Mouse (Mus musculus): ENCODE measurements around the gene Ibtk. TPM values are rescaled to one million over a fixed set of nuclear protein-coding genes. Genes with fewer than 3 reads are reported as not detected.

Gene Ibtk
- 10 to 100 TPM; 29.9 to 31.0 TPM for total RNA-seq (2021)
- long read RNA-seq, experiment 1, full-length matches to known transcripts = 12 of 26 reads
- long read RNA-seq, experiment 1, partial matches to known transcripts = 1 of 26 reads
- long read RNA-seq, experiment 1, other reads (novel, unspliced or antisense) = 13 of 26 reads
- long read RNA-seq, experiment 2, full-length matches to known transcripts = 7 of 13 reads
- long read RNA-seq, experiment 2, partial matches to known transcripts = 0 of 13 reads
- long read RNA-seq, experiment 2, other reads (novel, unspliced or antisense) = 6 of 13 reads

DNA sequence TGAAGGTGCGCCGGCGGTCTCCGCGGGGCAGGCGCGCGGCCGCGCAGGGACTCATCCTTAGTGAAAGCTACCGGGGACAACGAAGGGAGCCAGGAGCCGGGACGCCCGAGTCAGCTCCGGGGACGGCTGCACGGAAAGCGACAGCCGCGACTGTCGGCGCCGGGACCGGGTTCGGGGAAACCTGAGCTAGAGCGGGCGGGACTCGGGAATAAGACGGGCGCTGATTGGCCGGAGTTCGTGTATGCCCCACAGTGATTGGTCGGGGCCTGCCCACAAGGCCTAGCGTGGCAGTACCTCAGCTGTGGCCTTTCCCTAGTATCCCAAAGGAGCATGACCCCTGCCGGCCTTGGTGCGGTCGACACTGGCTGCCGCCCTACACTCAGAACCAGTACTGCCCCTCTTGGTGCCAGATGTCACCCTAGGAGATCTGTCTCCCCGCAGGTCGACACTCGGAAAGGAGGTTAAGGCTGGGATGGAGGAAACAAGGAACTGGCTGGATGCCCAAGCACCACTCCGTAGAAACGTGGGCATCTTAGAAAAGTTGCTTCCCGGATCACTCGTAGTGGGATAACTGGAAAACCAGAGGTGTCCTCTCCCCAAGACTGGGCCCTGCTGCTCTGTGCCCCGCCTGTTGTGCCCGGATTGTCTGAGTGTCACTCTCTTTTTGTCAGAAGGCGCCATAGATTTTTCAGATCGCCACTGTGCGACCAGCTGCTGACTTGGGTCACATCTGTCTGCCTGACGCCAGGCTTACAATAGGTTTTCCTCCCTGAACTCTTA is at the start of gene Ibtk:
Gene Ibtk, minus strand, starts transcription at position 193 of the 780 bp plus-strand sequence.
- peak; percentile 99 for DNase-seq

DNA sequence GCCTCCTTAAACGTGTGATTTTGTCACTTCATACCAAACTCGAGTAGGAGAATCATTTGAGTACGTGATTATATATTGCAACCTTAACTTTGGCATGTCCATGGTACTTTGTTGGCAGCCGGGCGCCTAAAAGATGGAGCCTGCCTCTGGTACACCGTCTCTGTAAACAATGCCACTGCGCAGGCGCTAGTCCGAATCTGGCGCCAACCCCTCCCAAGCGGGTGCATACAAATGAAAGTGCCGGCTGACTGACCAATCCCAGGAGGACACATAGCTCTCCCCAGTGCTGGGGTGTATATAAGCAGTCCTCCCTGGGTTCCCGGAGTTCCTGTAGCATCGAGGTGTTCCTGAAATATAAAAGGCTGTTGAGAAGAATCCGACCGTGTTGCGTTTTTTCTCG is 42.4 kb upstream of the Ibtk start:
- DNase-seq = peak in 1 of 2 experiments; percentile 9

DNA sequence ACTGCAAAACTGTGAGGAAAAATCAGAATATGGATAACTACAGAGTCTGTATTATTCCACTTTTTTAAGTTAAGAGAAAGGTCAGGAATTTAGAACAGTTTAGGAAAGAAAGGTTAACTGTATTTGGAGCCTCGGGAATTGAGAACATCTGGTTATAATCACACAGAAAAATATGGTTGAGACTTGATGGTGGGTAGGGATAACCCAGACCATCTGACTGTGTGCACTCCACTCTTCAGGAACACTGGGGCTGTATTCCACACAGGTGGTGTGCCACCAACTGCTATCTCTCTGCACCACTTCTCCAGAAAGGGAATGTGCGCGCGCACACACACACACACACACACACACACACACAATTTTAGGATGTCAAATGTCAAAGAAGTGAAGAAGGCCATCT is 31.1 kb upstream of the Ibtk start:
- no peak for DNase-seq

DNA sequence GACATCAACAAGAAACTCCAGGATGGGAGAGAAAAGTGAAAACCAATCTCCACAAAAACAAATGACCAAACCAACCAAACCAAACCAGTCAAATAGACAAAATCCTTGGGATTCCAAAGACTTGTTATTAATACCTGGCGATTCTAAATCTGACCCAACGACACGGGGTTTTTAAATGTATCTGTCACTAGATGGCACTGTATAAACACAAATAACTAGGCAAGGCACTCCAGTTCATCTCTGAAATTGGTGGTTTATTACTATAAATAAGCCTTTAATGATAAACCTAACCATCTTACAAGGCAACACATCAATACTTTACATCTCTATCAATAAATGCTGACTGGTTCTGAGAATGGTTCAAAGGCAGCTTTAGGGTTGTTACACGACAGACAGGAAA is 30.3 kb upstream of the Ibtk start:
- peak in 1 of 2 experiments; percentile 38 for DNase-seq

DNA sequence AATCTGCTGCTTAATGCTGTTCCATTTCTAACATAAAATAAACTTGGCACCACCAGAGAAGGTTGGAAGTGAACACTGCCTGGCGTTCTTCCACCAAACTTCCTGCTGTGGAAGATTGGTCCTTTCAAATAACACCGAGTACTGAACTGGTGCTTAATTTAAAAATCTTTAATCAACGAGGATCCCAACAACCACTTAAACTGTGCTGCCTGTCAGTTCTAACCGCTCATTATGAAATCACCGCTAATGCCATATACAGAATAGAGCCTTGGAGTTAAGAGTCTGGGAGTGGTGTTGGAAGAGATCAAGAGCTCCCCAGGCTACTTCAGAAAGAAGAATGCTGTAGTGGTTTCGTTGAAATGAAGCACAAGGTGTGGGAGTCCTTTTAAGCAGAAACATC is 28.4 kb upstream of the Ibtk start:
- peak; percentile 3 to 15 for DNase-seq

DNA sequence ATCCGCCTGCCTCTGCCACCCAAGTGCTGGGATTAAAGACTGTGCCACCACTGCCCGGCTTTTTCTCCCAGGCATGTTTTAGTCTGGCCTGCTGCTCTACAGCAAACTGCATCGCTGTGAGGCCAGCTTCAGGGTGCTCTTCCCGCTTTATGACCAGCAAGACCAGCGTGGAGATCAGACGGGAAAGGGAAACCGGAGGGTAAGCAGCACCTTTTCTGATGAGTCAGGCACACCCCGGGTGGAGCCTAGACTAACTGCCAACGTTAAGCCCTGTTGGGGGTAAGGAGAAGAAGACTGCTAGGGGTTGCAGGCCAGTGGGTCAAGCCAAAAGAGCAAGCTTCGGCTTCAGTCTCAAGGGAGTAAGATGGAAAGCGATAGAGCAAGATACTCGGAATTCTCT is 23.1 kb upstream of the Ibtk start:
- no peak for DNase-seq

DNA sequence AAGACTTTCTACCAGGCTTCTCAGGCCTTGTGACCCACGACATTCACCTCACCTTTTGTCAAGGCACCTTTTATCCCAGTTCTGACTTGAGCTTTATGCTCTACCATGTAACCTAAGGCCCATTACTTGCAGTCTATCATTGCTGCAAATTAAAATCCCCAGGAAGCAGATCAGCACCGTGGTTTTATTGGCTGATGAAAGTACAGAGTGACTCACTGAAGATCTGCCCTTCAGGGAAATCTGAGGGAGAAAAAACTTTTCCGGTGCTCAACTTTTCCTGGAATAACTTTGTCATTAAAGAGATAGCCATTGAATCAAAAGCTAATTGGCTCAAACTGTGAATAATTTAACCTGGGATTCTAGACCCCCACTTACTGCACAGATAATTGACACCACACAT is 22.3 kb upstream of the Ibtk start:
- DNase-seq = no peak

DNA sequence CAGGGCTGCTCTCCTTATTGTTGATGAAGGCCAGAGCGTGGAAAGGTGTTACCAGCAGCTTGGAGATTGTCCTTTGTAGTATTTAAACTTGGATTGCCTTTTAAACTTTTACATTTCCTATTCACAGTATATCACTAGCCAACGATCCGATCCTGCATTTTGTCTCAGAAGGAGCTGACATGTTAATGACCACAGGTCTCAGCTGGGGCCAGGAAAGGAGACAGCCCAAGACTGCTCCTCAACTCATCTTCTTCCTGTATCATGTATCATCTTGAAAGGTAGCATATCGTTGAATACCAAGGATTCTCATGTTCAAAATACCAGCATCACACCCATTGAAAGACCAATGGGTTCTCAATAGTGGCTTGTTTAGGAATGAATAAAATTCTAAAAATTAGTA is 21.2 kb upstream of the Ibtk start:
- no peak for DNase-seq

DNA sequence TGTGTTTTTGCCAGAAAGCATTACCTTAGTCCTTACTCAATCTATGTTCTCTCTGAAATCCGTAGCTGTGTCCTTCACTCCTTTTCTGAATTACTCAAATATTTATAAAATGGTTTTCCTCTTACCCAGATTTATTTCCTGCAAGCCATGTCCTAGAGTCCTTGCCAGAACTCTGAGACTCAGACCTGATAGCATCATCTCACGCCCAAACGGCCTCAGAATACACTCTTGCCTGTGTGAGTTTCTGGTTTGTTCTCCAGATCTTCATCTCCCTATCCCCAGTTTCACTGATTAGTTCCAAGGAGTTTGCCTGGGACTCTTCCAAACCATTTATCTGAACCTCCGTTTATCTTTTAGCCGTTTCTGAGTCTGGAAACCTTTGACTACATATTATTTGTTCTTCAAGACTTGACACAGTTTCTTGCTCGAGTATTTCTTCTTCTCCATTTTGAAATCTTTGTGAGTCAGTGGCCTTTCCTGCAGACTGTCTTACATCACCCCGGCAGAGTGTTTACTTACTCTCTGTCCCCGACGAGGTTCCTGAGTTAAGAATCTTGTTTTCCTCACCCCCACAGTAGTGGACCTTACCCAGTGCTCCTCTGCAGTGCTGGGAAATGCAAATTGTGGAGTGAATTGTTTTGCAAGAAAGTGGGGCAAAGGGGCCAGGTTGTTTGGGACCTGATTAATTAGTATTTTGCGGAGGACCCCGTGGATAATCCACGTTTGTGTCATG is 20.1 kb upstream of the Ibtk start:
- no peak for DNase-seq

DNA sequence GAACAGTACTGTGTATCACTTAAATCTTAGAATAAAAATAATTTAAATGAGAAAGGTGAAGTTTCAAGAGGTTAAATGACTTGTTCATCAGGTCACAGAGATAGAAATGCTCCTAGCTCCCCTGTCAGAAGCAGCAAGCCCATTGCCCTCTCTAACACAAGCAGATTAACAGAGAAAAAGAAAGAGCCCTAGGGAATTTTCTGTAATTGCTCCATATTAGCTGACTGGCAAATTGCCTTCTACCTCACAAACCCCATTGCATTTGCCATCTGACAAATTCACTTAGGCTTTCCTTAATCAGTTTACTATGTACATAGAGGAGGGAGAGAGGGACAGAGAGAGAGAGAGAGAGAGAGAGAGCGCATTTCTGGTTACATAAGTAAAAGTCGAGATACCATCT is 18.1 kb upstream of the Ibtk start:
- no peak for DNase-seq

DNA sequence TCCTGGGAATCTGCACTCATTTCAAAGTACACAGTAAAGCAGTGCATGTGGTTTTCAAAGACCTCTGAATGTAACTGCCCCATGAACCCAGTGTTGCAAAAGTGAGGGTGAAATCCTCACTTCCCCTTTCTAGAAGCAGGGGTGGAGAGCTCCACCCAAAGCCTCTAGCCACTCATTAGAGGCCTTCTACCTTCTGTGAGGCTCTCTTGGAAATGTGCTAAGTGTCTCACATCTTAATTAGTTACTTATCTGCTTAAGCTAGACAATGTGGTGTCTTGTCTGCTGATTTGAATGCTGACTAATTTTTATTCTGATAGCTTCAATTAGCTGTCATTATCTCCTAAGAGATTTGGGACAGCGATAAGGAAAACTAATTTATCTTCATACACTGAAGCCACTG is 13.3 kb upstream of the Ibtk start:
- DNase-seq = peak in 1 of 2 experiments; percentile 10

DNA sequence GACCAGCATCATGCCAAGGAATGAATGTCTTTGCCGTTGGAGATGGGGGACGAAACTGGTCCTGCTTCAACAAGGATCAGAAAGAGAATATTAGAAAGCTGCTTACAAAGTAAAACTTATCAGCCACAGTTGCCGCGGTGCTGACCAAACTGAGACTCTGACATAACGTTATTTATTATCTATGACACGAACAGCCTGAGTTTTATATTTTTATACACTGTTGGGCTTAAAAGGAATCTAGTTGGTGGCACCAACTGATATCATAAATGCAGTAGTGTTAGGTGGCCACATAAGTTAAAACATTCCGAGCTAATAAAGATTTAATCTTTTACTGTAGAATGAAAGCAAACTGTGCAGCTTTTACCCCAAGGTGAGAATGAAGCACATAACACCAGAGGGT is 1.7 kb upstream of the Ibtk start:
- DNase-seq = no peak

DNA sequence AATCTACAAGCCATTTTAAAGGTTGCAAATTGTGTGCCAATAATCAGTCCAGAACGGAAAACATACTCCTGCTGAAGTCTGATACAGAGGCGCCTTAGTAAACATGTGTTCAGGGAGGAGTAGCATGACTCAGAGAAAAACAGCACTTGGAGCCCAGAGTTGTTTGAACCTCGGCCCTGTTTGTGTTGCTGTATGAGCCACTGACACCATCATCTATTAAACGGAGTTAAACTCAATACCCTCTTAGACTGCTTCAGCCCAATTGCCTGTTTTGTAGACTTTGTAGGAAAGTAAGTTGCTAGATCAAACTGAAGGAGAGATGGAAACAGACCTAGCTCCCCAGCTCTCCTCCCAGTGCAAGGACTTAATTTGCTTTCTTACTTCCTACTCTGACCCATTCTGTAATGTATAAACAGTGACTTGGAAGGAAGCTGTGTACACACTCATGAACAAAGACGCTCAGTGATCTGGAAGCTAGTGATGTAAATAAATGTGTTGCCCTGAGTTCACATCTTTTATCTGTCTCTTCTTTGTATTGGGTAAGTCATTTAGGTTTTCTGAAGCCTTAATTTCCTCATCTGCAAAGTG is 882 bp upstream of the Ibtk start:
- peak in 1 of 2 experiments; percentile 58 for DNase-seq

DNA sequence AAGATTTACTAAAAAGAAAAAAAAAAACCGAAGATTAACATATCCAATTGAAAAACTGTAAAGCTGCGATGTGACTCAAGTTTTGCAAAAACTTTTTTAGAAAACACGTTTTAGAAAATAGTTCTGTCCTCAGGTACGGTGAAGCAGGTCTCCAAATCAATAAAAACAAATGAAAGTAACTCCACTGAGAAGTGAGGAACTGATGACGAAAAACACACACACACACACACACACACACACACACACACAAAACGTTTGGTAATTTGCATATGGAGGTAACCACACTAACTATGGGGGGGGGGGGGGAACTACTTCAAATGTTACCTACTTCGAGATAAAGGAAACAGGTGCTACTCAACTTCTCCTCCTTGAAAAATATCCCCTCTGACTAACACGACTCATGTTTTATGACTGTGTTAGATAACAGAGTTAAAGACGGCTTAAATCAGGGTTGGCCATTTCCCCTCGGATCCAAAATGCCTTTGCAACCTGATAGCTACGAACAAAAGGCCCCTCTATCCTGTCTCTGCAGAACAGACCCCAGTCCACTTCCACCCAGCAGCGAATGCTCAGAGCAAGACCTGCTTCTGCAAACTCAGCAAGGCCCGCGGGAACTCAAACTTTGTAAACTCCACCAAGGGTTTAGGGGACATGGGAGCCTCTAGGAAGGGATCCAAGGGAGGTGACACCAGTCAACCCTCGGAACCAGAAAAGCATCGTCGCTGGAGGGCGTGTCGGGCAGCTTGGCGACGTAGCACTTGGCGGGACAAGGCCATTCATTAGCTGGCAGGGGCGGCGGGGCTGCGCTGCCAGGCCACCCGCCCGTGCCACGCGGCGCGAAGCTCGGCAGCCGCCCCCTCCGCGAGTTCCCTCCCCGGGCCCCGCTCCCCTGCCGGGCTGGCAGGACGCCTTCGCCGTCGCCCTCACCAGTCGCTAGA is 661 bp downstream of the Ibtk start:
- peak; percentile 86 to 87 for DNase-seq

DNA sequence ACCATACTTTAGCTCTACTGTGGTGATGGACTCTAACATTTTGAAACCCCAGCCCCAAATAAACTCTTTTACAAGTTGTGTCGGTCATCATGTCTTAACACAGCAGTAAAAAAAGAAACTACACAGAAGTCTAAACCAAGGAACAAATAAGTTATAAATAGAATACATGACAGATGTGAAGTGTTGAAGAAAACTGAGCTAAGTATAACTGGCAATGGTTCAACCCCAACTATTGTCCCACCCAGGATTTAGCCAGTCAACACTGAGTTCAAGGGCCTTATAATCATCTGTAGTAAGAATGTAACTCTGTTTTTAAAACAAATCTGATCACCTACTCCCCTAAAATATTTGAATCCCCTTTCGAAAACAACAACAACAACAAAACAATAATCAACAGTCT is 3.6 kb downstream of the Ibtk start:
- peak in 1 of 2 experiments; percentile 11 for DNase-seq

DNA sequence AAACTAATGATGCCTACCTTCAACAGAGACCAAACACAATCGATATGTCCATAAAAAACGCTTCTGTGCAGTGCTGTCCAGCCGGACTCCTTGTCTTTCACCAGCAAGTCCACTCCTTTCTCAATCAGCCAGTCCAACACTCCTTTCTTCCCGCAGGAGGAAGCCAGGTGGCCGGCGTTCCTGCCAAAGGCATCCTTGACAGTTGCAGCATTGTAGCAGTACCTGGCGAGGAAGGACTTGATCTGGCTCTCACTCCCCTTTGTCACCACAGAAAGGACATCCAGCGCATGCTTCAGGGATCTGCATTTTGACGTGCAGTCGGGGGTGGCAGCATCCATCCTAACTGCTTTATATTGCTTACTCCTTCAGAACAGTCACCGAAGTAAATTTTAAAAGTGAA is 5.8 kb downstream of the Ibtk start:
- DNase-seq = no peak

DNA sequence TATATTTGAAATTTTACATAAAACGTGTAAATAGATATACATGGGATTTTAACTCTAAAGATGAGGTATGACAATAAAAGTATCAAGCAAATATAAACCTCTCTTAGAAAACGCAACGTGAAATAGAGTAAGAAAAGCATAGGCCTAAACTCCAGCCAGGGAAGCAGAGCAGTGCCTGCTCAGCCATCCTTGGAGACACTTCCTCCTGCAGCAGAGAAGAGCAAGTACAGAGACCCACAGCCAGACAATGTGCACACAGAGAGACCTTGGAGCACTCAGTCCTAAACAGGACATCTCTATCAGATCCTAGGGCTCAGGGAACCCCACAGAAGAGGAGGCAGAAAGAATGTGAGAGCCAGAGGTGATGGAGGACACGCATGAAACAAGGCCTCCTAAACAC is 7.0 kb downstream of the Ibtk start:
- DNase-seq = no peak

DNA sequence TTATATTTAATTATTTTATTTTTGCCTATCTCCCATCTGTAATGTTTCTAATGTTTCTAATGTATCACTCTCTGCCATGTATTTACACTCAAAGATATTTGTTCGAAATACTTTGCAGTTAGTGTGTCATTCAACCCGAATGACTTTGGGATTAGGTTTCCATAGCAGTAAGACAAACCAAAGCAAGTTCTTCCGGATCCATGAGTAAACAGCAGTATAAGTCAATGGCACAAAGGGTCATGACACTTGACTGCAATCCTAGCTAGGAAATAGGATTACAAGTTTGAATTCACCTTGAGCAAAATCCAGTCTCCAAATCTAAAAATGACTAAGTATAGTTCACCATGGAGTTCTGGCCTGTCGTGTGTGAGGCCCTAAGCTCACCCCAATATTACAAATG is 9.9 kb downstream of the Ibtk start:
- no peak for DNase-seq

DNA sequence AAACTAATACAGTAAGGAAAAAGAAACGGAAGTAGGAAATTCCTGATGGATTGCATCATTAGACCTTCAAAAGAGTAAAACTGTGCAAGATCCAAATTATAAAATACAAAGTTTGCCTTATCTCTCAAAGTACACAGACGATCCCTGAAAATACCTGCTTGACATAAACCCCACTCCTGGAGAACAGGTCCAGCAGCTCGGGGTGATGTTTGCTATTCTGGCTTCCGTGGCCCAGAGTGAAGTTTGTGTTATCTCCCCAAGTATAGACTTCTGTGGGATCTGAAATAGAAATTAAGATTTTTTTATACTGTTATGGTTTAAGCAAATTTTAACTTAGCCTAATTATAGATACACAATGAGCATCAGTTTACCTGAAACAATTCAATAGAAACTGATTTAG is 14.3 kb downstream of the Ibtk start:
- no peak for DNase-seq

DNA sequence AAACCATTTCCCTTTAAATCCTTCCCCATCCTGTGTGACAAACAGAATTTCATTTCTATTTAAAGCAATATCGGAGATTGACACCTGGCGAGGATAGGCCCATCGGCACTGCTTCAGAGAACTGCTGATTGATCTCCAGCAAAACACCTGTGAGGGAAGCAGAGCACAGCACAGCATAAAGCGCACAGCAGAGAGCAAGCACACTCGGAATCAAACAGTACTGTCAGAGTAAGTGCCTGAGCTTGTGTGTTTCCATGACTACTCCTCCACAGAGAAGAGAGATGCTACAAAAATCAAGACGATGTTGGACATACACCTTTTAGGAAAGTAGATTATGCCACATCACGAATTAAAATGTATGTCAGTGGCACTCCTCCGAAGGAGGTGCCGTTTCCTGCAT is 25.1 kb downstream of the Ibtk start:
- DNase-seq = no peak

DNA sequence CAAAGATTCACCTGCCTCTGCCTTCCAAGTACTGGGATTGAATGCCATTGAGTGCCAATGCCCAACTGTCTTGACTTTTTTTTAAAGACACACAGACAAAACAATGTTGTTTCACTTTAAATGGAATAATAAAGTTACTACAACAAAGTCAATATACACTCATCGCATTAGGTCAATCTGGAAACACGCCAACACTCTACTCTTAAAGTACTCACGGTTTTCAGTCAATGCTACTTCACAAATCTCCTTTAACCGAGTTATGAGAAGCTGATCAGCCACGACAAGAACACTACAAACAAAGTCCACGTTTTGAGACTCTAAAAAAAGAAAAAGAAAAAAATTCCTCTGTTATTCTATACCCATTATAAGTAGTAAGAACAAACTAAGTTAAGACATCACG is 31.8 kb downstream of the Ibtk start:
- DNase-seq = no peak

DNA sequence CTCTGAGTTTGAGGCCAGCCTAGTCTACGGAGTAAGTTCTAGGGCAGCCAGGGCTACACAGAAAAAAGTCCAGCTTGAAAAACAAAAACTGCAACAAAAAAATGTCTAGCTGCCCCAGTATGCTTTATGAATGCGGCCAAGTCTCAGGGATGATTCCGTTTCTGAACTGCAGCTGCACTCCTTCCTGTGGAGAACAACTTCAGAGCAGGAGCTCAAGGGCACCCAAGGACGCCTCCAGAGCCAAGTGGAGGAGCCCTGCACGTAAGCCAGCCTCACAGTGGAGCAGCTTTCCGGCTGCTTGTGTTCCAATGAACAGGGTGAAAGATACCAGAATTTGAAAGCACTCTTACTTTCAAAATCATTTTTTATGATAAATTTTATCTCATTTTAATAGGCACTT is 41.8 kb downstream of the Ibtk start:
- DNase-seq = peak; percentile 30 to 32

Measured in heart, adult 18-20 months (tissue).